Mouse (Mus musculus): ENCODE results near the gene Anxa2. TPM values are rescaled to one million over a fixed set of nuclear protein-coding genes. Genes with fewer than 3 reads are reported as not detected.

The Anxa2 gene
- polyA plus RNA-seq, 1 experiment from 2014 or later = 198 TPM

GRCm38 (mm10) chr9:69467310-69467939, 14.0 kb downstream of the Anxa2 start:
- Histone ChIP-seq H3K4me1 (ENCODE audit: control insufficient read depth, low read depth, low read length) (peaks cover 12% of the 10 kb centered on the region), H3K4me3 (ENCODE audit: low read depth, low read length) (no peak overlapping the region), H3K27me3 (ENCODE audit: control insufficient read depth, insufficient read depth, low read depth, low read length) (no peaks in the 10 kb centered on the region), H3K4me2 (ENCODE audit: low read depth, low read length) (no peak overlapping the region), H3K27ac (ENCODE audit: low read length) (no peak overlapping the region), H3K9ac (ENCODE audit: low read depth, low read length) (no peak overlapping the region), H3K36me3 (ENCODE audit: control insufficient read depth, insufficient read depth) (peaks cover 5% of the 10 kb centered on the region), H3K9me3 (replicated peaks; ENCODE audit: control insufficient read depth, low read length) (no peaks in the 10 kb centered on the region)
- 57% methylated on average over 10 of the region's 10 CpGs for WGBS (ENCODE audit: insufficient replicate concordance)
- no peak for ATAC-seq (ENCODE audit: low read depth)

- H3K4me1 ChIP-seq (ENCODE audit: control insufficient read depth, low read depth, low read length) = peaks cover 12% of the 10 kb centered on the region
- H3K9ac ChIP-seq (ENCODE audit: low read depth, low read length) = no peak overlapping the region
- no peaks in the 10 kb centered on the region for H3K27me3 ChIP-seq (ENCODE audit: control insufficient read depth, insufficient read depth, low read depth, low read length)
- peak; percentile 52 for ATAC-seq (ENCODE audit: low read depth)
- no peaks in the 10 kb centered on the region for H3K9me3 ChIP-seq (replicated peaks; ENCODE audit: control insufficient read depth, low read length)
- H3K4me3 ChIP-seq (ENCODE audit: low read depth, low read length) = no peak overlapping the region
- H3K27ac ChIP-seq (ENCODE audit: low read length) = no peak overlapping the region
- no peak overlapping the region for H3K4me2 ChIP-seq (ENCODE audit: low read depth, low read length)
- H3K36me3 ChIP-seq (ENCODE audit: control insufficient read depth, insufficient read depth) = peaks cover 5% of the 10 kb centered on the region
- WGBS (ENCODE audit: insufficient replicate concordance) = 45% methylated on average over 9 of the region's 9 CpGs
Observed at GRCm38 (mm10) chr9:69468991-69469390, 15.6 kb downstream of the Anxa2 start.

- no peak for ATAC-seq (ENCODE audit: low read depth)
- no peak overlapping the region for H3K4me2 ChIP-seq (ENCODE audit: low read depth, low read length)
- WGBS (ENCODE audit: insufficient replicate concordance) = 56% methylated on average over 5 of the region's 5 CpGs
- no peaks in the 10 kb centered on the region for H3K9me3 ChIP-seq (replicated peaks; ENCODE audit: control insufficient read depth, low read length)
- no peak overlapping the region for H3K4me3 ChIP-seq (ENCODE audit: low read depth, low read length)
- no peaks in the 10 kb centered on the region for H3K27me3 ChIP-seq (ENCODE audit: control insufficient read depth, insufficient read depth, low read depth, low read length)
- no peak overlapping the region for H3K27ac ChIP-seq (ENCODE audit: low read length)
- peaks cover 5% of the 10 kb centered on the region for H3K36me3 ChIP-seq (ENCODE audit: control insufficient read depth, insufficient read depth)
- peaks cover 11% of the 10 kb centered on the region for H3K4me1 ChIP-seq (ENCODE audit: control insufficient read depth, low read depth, low read length)
- H3K9ac ChIP-seq (ENCODE audit: low read depth, low read length) = no peak overlapping the region
Observed at GRCm38 (mm10) chr9:69470362-69470761, 16.9 kb downstream of the Anxa2 start.

DNA sequence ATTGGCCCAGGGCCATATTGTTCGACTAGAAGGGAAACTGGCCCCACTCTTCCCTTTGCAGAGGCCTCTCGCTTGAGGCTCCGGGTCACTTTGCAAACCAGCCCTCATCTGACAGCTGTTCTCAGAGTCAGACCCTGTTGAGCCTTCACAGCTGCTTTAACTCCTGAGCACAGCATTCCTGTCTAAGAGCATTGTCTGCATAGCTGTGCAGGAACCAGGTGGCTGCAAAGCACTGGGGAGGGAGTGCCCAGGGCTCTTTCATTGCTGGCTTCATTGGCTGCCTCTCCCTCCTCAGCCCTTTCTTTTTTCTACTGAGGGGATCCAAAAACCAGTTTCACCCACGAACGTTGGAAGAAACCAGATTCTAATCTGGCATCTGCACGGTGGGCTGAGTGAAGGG, 17.5 kb downstream of the Anxa2 start:
- peaks cover 5% of the 10 kb centered on the region for H3K4me1 ChIP-seq (ENCODE audit: control insufficient read depth, low read depth, low read length)
- ATAC-seq (ENCODE audit: low read depth) = no peak
- WGBS (ENCODE audit: insufficient replicate concordance) = 24% methylated on average over 6 of the region's 6 CpGs
- no peak overlapping the region for H3K9ac ChIP-seq (ENCODE audit: low read depth, low read length)
- H3K27me3 ChIP-seq (ENCODE audit: control insufficient read depth, insufficient read depth, low read depth, low read length) = no peaks in the 10 kb centered on the region
- no peak overlapping the region for H3K4me2 ChIP-seq (ENCODE audit: low read depth, low read length)
- H3K36me3 ChIP-seq (ENCODE audit: control insufficient read depth, insufficient read depth) = peaks cover 5% of the 10 kb centered on the region
- no peak overlapping the region for H3K4me3 ChIP-seq (ENCODE audit: low read depth, low read length)
- H3K27ac ChIP-seq (ENCODE audit: low read length) = no peak overlapping the region
- H3K9me3 ChIP-seq (replicated peaks; ENCODE audit: control insufficient read depth, low read length) = no peaks in the 10 kb centered on the region

DNA sequence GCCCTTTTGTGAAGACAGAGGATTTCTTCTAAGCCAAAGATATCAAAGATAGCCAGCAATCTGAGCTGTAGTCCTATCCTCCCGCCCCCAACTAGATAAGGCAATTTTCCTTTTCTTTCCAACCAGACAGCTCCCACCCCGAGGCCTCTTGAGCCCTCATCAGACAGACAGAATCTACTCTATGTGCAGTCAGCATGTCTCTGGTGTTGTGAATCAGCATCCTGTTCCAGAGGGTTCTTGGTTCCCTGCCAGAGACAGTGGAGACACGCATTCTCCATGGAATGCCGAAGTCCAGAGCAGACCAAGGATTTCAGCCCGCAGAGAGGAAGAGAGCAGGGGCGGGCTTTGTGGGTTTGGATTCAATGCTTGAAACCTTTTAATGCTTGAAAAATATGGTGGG, 19.3 kb downstream of the Anxa2 start:
- Histone ChIP-seq H3K9ac (ENCODE audit: low read depth, low read length) (no peak overlapping the region), H3K27me3 (ENCODE audit: control insufficient read depth, insufficient read depth, low read depth, low read length) (no peaks in the 10 kb centered on the region), H3K9me3 (replicated peaks; ENCODE audit: control insufficient read depth, low read length) (no peaks in the 10 kb centered on the region), H3K4me3 (ENCODE audit: low read depth, low read length) (no peak overlapping the region), H3K27ac (ENCODE audit: low read length) (no peak overlapping the region), H3K4me2 (ENCODE audit: low read depth, low read length) (no peak overlapping the region), H3K4me1 (ENCODE audit: control insufficient read depth, low read depth, low read length) (no peaks in the 10 kb centered on the region; the same call in 1 of the 2 replicates), H3K36me3 (ENCODE audit: control insufficient read depth, insufficient read depth) (peaks cover 4% of the 10 kb centered on the region)
- WGBS (ENCODE audit: insufficient replicate concordance) = 49% methylated on average over 6 of the region's 6 CpGs
- peak; percentile 65 for ATAC-seq (ENCODE audit: low read depth)

DNA sequence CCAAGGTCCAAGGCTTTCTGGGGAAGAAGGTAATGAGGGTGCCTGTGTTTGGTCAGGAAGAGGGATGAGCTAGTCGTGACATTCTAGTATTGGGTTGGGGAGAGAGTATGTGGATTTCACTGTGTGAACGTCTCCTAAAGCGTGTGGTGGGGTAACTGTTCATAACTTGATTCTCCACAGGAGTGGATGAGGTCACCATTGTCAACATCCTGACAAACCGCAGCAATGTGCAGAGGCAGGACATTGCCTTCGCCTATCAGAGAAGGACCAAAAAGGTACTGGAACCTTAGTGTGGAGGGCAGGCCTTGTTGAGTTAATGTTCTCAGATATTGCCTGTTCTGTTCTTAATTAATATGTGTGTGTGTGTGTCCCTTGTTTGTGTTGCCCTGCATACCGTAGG, 22.5 kb downstream of the Anxa2 start:
- H3K4me1 ChIP-seq (ENCODE audit: control insufficient read depth, low read depth, low read length) = no peaks in the 10 kb centered on the region; the same call in 1 of the 2 replicates
- no peak for ATAC-seq (ENCODE audit: low read depth)
- no peaks in the 10 kb centered on the region for H3K27me3 ChIP-seq (ENCODE audit: control insufficient read depth, insufficient read depth, low read depth, low read length)
- H3K9me3 ChIP-seq (replicated peaks; ENCODE audit: control insufficient read depth, low read length) = no peaks in the 10 kb centered on the region
- H3K9ac ChIP-seq (ENCODE audit: low read depth, low read length) = no peak overlapping the region
- H3K36me3 ChIP-seq (ENCODE audit: control insufficient read depth, insufficient read depth) = no peaks in the 10 kb centered on the region
- no peak overlapping the region for H3K4me2 ChIP-seq (ENCODE audit: low read depth, low read length)
- no peak overlapping the region for H3K27ac ChIP-seq (ENCODE audit: low read length)
- 58% methylated on average over 6 of the region's 6 CpGs for WGBS (ENCODE audit: insufficient replicate concordance)
- H3K4me3 ChIP-seq (ENCODE audit: low read depth, low read length) = no peak overlapping the region

- H3K4me2 ChIP-seq (ENCODE audit: low read depth, low read length) = no peak overlapping the region
- H3K9me3 ChIP-seq (replicated peaks; ENCODE audit: control insufficient read depth, low read length) = no peaks in the 10 kb centered on the region
- H3K9ac ChIP-seq (ENCODE audit: low read depth, low read length) = no peak overlapping the region
- no peaks in the 10 kb centered on the region; the same call in 1 of the 2 replicates for H3K4me1 ChIP-seq (ENCODE audit: control insufficient read depth, low read depth, low read length)
- no peak overlapping the region for H3K4me3 ChIP-seq (ENCODE audit: low read depth, low read length)
- H3K36me3 ChIP-seq (ENCODE audit: control insufficient read depth, insufficient read depth) = no peaks in the 10 kb centered on the region
- ATAC-seq (ENCODE audit: low read depth) = no peak
- no peaks in the 10 kb centered on the region for H3K27me3 ChIP-seq (ENCODE audit: control insufficient read depth, insufficient read depth, low read depth, low read length)
- 64% methylated on average over 14 of the region's 14 CpGs for WGBS (ENCODE audit: insufficient replicate concordance)
- no peak overlapping the region for H3K27ac ChIP-seq (ENCODE audit: low read length)
Observed at GRCm38 (mm10) chr9:69477195-69477823, 23.9 kb downstream of the Anxa2 start.

DNA sequence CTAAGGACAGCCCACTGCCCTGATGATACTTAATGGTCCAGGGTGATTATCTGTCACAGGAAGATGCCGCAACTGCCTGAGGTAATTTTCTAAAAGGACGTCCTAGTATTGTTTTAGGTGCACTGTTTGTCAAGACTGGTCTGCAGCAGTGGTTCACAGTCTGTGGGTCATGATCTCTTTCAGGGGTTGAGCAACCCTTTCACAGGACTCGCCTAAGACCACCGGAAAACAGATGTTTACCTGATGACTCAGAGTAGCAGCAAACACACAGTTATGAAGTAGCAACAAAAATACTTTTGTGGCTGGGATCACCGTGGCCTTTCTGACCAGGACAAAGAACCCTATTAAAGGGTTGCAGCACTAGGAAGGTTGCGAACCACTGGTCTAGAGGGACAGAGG, 24.4 kb downstream of the Anxa2 start:
- Histone ChIP-seq H3K4me1 (ENCODE audit: control insufficient read depth, low read depth, low read length) (no peaks in the 10 kb centered on the region; the same call in 1 of the 2 replicates), H3K9me3 (replicated peaks; ENCODE audit: control insufficient read depth, low read length) (no peaks in the 10 kb centered on the region), H3K4me3 (ENCODE audit: low read depth, low read length) (no peak overlapping the region), H3K9ac (ENCODE audit: low read depth, low read length) (no peak overlapping the region), H3K27ac (ENCODE audit: low read length) (no peak overlapping the region), H3K4me2 (ENCODE audit: low read depth, low read length) (no peak overlapping the region), H3K27me3 (ENCODE audit: control insufficient read depth, insufficient read depth, low read depth, low read length) (no peaks in the 10 kb centered on the region), H3K36me3 (ENCODE audit: control insufficient read depth, insufficient read depth) (no peaks in the 10 kb centered on the region)
- WGBS (ENCODE audit: insufficient replicate concordance) = 51% methylated on average over 6 of the region's 6 CpGs
- no peak for ATAC-seq (ENCODE audit: low read depth)

DNA sequence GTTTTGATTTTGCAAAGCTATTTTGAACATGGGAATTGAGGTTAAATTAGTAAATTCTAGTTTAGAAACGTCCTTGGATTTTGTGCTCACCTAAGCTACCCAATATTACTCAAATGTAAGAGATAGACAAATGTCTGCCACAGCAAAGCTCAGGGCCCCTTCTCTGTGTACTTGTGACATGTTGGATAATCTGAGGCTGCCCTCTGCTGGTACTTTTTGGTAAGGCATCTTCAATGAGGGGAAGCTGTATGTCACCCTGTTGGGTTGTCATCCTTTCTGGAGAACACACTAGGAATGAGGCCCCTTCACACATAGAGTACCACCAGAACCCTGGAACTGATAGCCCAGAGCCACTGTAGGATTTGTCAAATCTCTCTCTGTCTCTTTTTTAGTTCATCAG, 26.9 kb downstream of the Anxa2 start:
- no peak; the same call in 1 of the 2 replicates for ATAC-seq (ENCODE audit: low read depth)
- no peak overlapping the region for H3K4me2 ChIP-seq (ENCODE audit: low read depth, low read length)
- no peaks in the 10 kb centered on the region; the same call in 1 of the 2 replicates for H3K36me3 ChIP-seq (ENCODE audit: control insufficient read depth, insufficient read depth)
- H3K27me3 ChIP-seq (ENCODE audit: control insufficient read depth, insufficient read depth, low read depth, low read length) = no peaks in the 10 kb centered on the region
- no peak overlapping the region for H3K4me3 ChIP-seq (ENCODE audit: low read depth, low read length)
- 0% methylated on average over 1 of the region's 1 CpGs for WGBS (ENCODE audit: insufficient replicate concordance)
- H3K4me1 ChIP-seq (ENCODE audit: control insufficient read depth, low read depth, low read length) = no peaks in the 10 kb centered on the region; the same call in 1 of the 2 replicates
- H3K9ac ChIP-seq (ENCODE audit: low read depth, low read length) = no peak overlapping the region
- H3K27ac ChIP-seq (ENCODE audit: low read length) = no peak overlapping the region
- no peaks in the 10 kb centered on the region for H3K9me3 ChIP-seq (replicated peaks; ENCODE audit: control insufficient read depth, low read length)
